Mouse (Mus musculus) megakaryocyte, embryonic 14.5 days (primary cell): ENCODE measurements around the gene Angptl3.

ENCODE experiments used
- FLI1 ChIP-seq: IDR thresholded peaks from 2 replicates; pipeline ENCODE4 v1.6.1; 2012; ENCODE audit warnings: low read length, inconsistent platforms, mixed read lengths
- GATA1 ChIP-seq: IDR thresholded peaks from 3 replicates; pipeline ENCODE4 v1.6.1; 2012; ENCODE audit warnings: mixed read lengths, low read length, inconsistent platforms, borderline replicate concordance

DNA sequence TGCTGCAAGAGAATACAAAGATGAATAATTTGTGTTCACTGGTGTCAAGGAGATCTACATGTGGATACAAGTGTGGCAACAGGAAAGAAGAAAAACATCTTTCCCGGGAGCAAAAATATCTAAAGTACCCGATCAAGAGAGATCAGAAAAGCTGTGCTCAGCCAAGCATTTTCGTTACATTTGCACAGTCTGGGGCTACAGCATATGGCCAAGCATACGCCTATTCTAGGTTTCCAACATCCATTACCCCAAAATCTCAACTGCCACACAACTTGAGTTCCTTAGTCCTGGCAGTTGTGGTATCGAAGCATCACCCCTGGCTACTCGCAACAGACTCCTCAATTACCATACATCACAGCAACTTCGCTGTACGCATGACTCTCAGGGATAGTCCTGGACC is 8.5 kb upstream of the Angptl3 start:
- TF ChIP-seq GATA1 (no peak), FLI1 (no peak)
